Mouse (Mus musculus): Measurements from ENCODE around the gene Plekhj1. TPM values are rescaled to one million over a fixed set of nuclear protein-coding genes. Genes with fewer than 3 reads are reported as not detected.
A peak's percentile ranks its signal among the peaks of the same experiment; 100 is the strongest.

Plekhj1 gene
- polyA plus RNA-seq, 1 experiment from 2014 or later: 59.9 TPM

DNA sequence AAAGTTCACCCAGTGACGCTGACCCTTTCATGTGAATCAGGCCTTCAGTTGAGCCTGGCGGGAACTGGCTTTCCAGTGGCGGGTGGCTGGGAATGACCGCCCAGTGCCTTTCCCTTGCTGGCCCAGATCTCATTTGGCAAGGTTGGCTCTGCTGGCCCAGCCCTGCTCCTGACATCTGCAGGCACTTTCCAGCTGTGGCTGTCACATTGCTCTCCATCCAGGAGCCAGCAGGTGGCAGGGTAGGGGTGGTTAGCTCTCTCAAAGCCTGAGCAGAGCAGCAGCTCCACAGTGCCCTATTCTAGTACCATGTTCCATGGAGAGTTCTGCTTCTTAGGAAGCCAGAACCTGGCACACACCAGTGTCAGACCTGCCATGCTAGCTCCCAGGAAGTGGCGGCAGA, 40.7 kb downstream of the Plekhj1 start:
- 30% methylated on average over 5 of the region's 5 CpGs for WGBS
- Histone ChIP-seq H3K4me2 (replicated peaks; ENCODE audit: low read depth, low read length) (no peak overlapping the region), H3K4me3 (ENCODE audit: low read depth, low read length) (no peak overlapping the region), H3K27me3 (replicated peaks; ENCODE audit: insufficient read depth, low read length) (no peaks in the 10 kb centered on the region), H3K4me1 (ENCODE audit: insufficient read depth, low read depth, low read length) (peaks cover 15% of the 10 kb centered on the region), H3K36me3 (ENCODE audit: insufficient read depth, low read length) (no peaks in the 10 kb centered on the region), H3K27ac (ENCODE audit: low read length) (no peak overlapping the region; the same call in 1 of the 2 replicates), H3K9ac (replicated peaks; ENCODE audit: low read depth) (no peak overlapping the region), H3K9me3 (ENCODE audit: low read length) (no peaks in the 10 kb centered on the region)
- DNase-seq (ENCODE audit: low spot score): peak; percentile 83
- peak; percentile 44 for ATAC-seq
- TF ChIP-seq CTCF (IDR thresholded peaks at IDR 0.05): peak; percentile 81
- no peak for TF ChIP-seq EP300 (IDR thresholded peaks at IDR 0.05)

DNA sequence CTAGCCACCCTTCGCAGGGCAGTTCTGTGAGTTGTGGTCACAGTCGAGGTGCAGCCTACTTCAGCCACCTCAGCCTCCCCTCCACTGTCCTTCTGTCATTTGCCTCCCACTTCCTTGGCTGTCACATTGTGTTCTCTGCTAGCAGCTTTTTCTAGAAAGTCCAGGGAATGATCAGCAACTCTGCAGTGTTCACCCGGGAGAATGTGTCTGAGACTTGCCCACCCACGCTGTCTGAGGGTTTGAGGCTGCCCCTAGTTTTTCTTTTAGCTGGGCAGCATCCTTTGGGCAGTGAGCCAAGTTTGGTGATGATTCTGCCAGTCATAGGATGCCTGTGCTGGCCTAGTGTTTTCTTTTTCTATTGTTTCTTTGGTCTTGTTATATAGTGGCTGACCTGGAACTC, 41.5 kb downstream of the Plekhj1 start:
- WGBS: 43% methylated on average over 4 of the region's 4 CpGs
- DNase-seq (ENCODE audit: low spot score) (no peak), ATAC-seq (no peak)
- Histone ChIP-seq H3K9ac (replicated peaks; ENCODE audit: low read depth) (no peak overlapping the region), H3K36me3 (ENCODE audit: insufficient read depth, low read length) (no peaks in the 10 kb centered on the region), H3K4me2 (replicated peaks; ENCODE audit: low read depth, low read length) (0 out of 2 replicates have a peak overlapping the region, but pooled peaks have one; percentile 91), H3K4me1 (ENCODE audit: insufficient read depth, low read depth, low read length) (peaks cover 22% of the 10 kb centered on the region), H3K27ac (ENCODE audit: low read length) (no peak overlapping the region), H3K9me3 (ENCODE audit: low read length) (no peaks in the 10 kb centered on the region), H3K4me3 (ENCODE audit: low read depth, low read length) (no peak overlapping the region), H3K27me3 (replicated peaks; ENCODE audit: insufficient read depth, low read length) (no peaks in the 10 kb centered on the region)
- TF ChIP-seq EP300 (IDR thresholded peaks at IDR 0.05) (no peak), CTCF (IDR thresholded peaks at IDR 0.05) (no peak)

DNA sequence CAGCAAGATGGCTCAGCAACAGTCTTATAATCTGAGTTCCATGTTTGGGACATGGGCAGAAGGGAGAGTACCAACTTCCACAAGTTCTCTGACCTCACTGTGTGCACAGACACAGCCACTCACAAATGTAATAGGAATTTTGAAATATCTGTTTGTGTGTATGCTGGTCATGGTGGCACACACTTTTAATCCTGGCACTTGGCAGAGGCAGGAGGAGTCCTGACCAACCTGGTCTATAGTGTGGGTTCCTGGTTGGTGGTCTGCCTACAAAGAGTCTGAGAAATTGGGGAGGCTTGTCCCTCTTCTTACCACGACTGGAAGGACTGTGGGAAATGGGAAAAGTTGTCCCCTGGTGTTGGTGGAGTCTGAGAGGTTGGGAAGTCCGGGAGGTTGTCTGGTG, 41.9 kb downstream of the Plekhj1 start:
- Histone ChIP-seq H3K4me1 (ENCODE audit: insufficient read depth, low read depth, low read length) (peaks cover 24% of the 10 kb centered on the region), H3K27me3 (replicated peaks; ENCODE audit: insufficient read depth, low read length) (no peaks in the 10 kb centered on the region), H3K36me3 (ENCODE audit: insufficient read depth, low read length) (no peaks in the 10 kb centered on the region), H3K4me3 (ENCODE audit: low read depth, low read length) (0 out of 2 replicates have a peak overlapping the region, but pooled peaks have one; percentile 97), H3K4me2 (replicated peaks; ENCODE audit: low read depth, low read length) (peak overlapping the region; percentile 91), H3K27ac (ENCODE audit: low read length) (no peak overlapping the region), H3K9ac (replicated peaks; ENCODE audit: low read depth) (0 out of 2 replicates have a peak overlapping the region, but pooled peaks have one; percentile 81), H3K9me3 (ENCODE audit: low read length) (no peaks in the 10 kb centered on the region)
- ATAC-seq (no peak), DNase-seq (ENCODE audit: low spot score) (no peak)
- 47% methylated on average over 2 of the region's 2 CpGs for WGBS
- TF ChIP-seq CTCF (IDR thresholded peaks at IDR 0.05): no peak
- no peak for TF ChIP-seq EP300 (IDR thresholded peaks at IDR 0.05)

DNA sequence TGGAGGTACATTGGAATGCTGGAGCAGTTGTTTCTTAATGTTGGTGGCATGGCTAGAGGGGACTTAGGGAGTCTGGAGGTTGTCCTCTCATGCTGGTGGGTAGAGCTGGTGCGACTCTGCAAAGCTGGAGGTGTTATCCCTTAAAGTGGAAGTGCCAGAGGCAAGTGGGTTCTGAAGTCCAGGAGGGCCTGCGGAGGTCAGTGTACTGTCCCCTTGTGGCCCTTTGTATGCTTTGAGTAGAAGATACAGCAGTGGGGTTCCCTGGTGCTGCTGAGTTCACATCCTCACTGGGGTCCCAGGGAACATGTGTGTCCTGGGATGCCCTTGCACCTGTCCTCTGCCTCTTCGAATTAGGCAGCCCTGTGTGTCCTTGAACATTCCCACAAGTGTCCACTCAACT, 42.3 kb downstream of the Plekhj1 start:
- 19% methylated on average over 3 of the region's 3 CpGs for WGBS
- DNase-seq (ENCODE audit: low spot score): no peak
- no peaks in the 10 kb centered on the region for H3K9me3 ChIP-seq (ENCODE audit: low read length)

DNA sequence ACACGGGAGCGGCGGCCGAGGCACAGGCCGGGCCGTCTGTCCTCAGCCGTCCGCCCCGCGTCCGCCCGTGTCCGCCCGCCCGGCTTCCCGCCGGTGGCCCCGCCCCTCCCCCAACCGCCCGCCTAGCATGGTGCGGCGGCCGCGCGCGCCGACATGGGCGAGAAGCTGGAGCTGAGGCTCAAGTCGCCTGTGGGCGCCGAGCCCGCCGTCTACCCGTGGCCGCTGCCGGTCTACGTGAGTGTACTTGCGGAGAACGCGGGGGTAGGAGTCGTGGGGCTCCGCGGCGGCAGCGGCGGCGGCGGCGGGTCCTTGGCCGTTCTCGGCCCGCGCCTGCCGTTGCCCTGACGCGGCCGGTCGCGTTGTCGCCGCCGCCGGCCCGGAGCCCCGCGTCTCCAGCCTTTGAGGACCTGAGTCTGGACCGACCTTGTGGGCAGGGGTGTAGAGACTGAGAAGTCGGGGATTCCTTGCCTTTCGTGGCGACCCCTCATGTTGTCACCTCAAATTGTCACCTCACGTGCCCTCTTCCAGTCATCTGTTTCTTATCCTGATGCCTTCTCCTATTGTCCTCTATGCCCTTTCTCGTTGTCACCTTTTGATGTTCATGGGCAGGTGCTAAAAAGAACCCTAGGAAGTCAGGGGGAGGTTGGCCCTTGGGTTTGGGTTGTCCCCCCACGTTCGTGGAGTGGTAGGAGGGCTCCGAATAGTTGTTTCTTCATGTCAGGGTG, 43.0 kb downstream of the Plekhj1 start:
- Histone ChIP-seq H3K4me2 (replicated peaks; ENCODE audit: low read depth, low read length) (peak overlapping the region; percentile 91), H3K27ac (ENCODE audit: low read length) (peak overlapping the region; percentile 79), H3K9ac (replicated peaks; ENCODE audit: low read depth) (peak overlapping the region; percentile 81), H3K4me1 (ENCODE audit: insufficient read depth, low read depth, low read length) (peaks cover 24% of the 10 kb centered on the region), H3K27me3 (replicated peaks; ENCODE audit: insufficient read depth, low read length) (no peaks in the 10 kb centered on the region), H3K4me3 (ENCODE audit: low read depth, low read length) (peak overlapping the region; percentile 97), H3K9me3 (ENCODE audit: low read length) (no peaks in the 10 kb centered on the region), H3K36me3 (ENCODE audit: insufficient read depth, low read length) (no peaks in the 10 kb centered on the region)
- TF ChIP-seq CTCF (IDR thresholded peaks at IDR 0.05): no peak
- TF ChIP-seq EP300 (IDR thresholded peaks at IDR 0.05): no peak
- ATAC-seq: peak; percentile 26; the same call in 1 of the 2 replicates
- WGBS: 1% methylated on average over 31 of the region's 75 CpGs
- DNase-seq (ENCODE audit: low spot score): no peak

More for the DNA sequence above, 42.3 kb downstream of the Plekhj1 start:
- Histone ChIP-seq H3K4me1 (ENCODE audit: insufficient read depth, low read depth, low read length) (peaks cover 24% of the 10 kb centered on the region), H3K9ac (replicated peaks; ENCODE audit: low read depth) (peak overlapping the region; percentile 81), H3K27ac (ENCODE audit: low read length) (0 out of 2 replicates have a peak overlapping the region, but pooled peaks have one; percentile 79), H3K4me3 (ENCODE audit: low read depth, low read length) (peak overlapping the region; percentile 97), H3K36me3 (ENCODE audit: insufficient read depth, low read length) (no peaks in the 10 kb centered on the region), H3K4me2 (replicated peaks; ENCODE audit: low read depth, low read length) (peak overlapping the region; percentile 91), H3K27me3 (replicated peaks; ENCODE audit: insufficient read depth, low read length) (no peaks in the 10 kb centered on the region)
- no peak for ATAC-seq
- TF ChIP-seq EP300 (IDR thresholded peaks at IDR 0.05): no peak
- peak; percentile 37 for TF ChIP-seq CTCF (IDR thresholded peaks at IDR 0.05)

DNA sequence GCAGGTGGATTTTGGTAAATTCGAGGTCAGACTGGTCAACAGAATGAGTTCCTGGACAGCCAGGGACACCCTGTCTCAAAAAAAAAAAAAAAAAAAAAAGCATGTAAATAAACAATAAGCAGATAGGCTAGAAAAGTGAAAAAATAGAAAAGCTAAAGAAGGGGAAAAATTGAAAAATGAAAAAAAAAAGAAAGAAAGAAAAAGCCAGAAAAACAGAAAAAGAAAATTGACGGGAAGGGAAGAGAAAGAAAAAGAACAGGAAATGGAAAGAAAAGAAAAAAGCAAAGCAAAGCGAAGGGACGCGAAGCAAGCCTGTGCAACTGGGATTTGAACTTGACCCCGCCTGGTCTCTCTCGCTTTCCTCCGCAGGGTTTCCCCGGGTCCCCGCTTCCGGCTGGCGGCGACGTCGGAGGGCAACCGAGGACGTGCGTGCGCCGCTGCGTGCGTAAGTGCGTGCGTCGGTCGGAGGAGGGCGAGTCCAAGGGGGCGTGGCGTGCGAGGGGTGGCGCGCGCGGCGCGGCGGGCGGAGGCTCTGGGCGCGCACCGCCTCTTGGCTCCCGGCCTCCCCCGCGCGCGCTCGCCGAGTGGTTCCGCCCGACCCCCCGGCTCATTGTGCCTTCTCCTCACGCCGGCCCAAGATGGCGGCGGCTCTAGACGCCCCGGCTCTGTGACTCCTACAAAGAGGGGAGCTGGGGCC, 43.7 kb downstream of the Plekhj1 start, which contains the start of gene Dot1l:
TSS of gene Dot1l (plus strand) at position 613 of the 697 bp plus-strand sequence.
- H3K9ac ChIP-seq (replicated peaks; ENCODE audit: low read depth): peak within 1 kb of the TSS; percentile 81
- H3K27me3 ChIP-seq (replicated peaks; ENCODE audit: insufficient read depth, low read length): no peaks in the 10 kb centered on the region
- no peaks in the 10 kb centered on the region for H3K36me3 ChIP-seq (ENCODE audit: insufficient read depth, low read length)
- DNase-seq (ENCODE audit: low spot score) (peak; percentile 98), ATAC-seq (peak; percentile 87)
- H3K4me1 ChIP-seq (ENCODE audit: insufficient read depth, low read depth, low read length): peaks cover 24% of the 10 kb centered on the region
- WGBS: 6% methylated on average over 47 of the region's 57 CpGs
- H3K4me3 ChIP-seq (ENCODE audit: low read depth, low read length): peak within 1 kb of the TSS; percentile 97
- no peaks in the 10 kb centered on the region for H3K9me3 ChIP-seq (ENCODE audit: low read length)
- 0 out of 2 replicates have a peak, but pooled peaks have one; percentile 29 for TF ChIP-seq EP300 (IDR thresholded peaks at IDR 0.05)
- no peak for TF ChIP-seq CTCF (IDR thresholded peaks at IDR 0.05)
- H3K27ac ChIP-seq (ENCODE audit: low read length): peak within 1 kb of the TSS; percentile 79
- H3K4me2 ChIP-seq (replicated peaks; ENCODE audit: low read depth, low read length): peak within 1 kb of the TSS; percentile 91

All from lung, postnatal 0 days (tissue).